Mouse (Mus musculus): ENCODE data around the gene Wipf3.

Wipf3 gene

GRCm38 (mm10) chr6:54432806-54433545 is 3.6 kb downstream of the Wipf3 start:
- peak; percentile 86 for DNase-seq

GRCm38 (mm10) chr6:54434171-54434570 is 4.8 kb downstream of the Wipf3 start:
- peak; percentile 87 for DNase-seq

GRCm38 (mm10) chr6:54435663-54436062 is 6.3 kb downstream of the Wipf3 start:
- peak; percentile 49 for DNase-seq

- DNase-seq: peak; percentile 53
Observed at GRCm38 (mm10) chr6:54436286-54436685, 6.9 kb downstream of the Wipf3 start.

GRCm38 (mm10) chr6:54438510-54438909 is 9.1 kb downstream of the Wipf3 start:
- no peak for DNase-seq

GRCm38 (mm10) chr6:54440658-54441057 is 11.3 kb downstream of the Wipf3 start:
- DNase-seq: peak; percentile 50

- DNase-seq: peak; percentile 70
Observed at GRCm38 (mm10) chr6:54443657-54444056, 14.3 kb downstream of the Wipf3 start.

- DNase-seq: no peak
Observed at GRCm38 (mm10) chr6:54444086-54444485, 14.7 kb downstream of the Wipf3 start.

GRCm38 (mm10) chr6:54445249-54445818 is 15.9 kb downstream of the Wipf3 start:
- peak; percentile 37 for DNase-seq

- peak; percentile 73 for DNase-seq
Observed at GRCm38 (mm10) chr6:54447353-54447752, 17.9 kb downstream of the Wipf3 start.

GRCm38 (mm10) chr6:54459661-54460060 is 30.3 kb downstream of the Wipf3 start:
- no peak for DNase-seq

- peak; percentile 80 for DNase-seq
Observed at GRCm38 (mm10) chr6:54460172-54460914, 30.9 kb downstream of the Wipf3 start.

GRCm38 (mm10) chr6:54460915-54461671 is 31.7 kb downstream of the Wipf3 start:
- peak; percentile 97 for DNase-seq

- peak; percentile 71 for DNase-seq
Observed at GRCm38 (mm10) chr6:54462766-54463165, 33.4 kb downstream of the Wipf3 start.

GRCm38 (mm10) chr6:54463701-54464458 is 34.5 kb downstream of the Wipf3 start:
- peak; percentile 92 for DNase-seq

GRCm38 (mm10) chr6:54464926-54465325 is 35.5 kb downstream of the Wipf3 start:
- DNase-seq: peak; percentile 78

- DNase-seq: peak; percentile 92
Observed at GRCm38 (mm10) chr6:54467371-54467770, 38.0 kb downstream of the Wipf3 start.

GRCm38 (mm10) chr6:54471866-54472265 is 42.5 kb downstream of the Wipf3 start:
- DNase-seq: peak; percentile 94

GRCm38 (mm10) chr6:54472846-54473715 is 43.7 kb downstream of the Wipf3 start:
- DNase-seq: no peak

- DNase-seq: no peak
Observed at GRCm38 (mm10) chr6:54475926-54476667, 46.7 kb downstream of the Wipf3 start.
